Mouse (Mus musculus): ENCODE data around the gene Tmem141.

DNA sequence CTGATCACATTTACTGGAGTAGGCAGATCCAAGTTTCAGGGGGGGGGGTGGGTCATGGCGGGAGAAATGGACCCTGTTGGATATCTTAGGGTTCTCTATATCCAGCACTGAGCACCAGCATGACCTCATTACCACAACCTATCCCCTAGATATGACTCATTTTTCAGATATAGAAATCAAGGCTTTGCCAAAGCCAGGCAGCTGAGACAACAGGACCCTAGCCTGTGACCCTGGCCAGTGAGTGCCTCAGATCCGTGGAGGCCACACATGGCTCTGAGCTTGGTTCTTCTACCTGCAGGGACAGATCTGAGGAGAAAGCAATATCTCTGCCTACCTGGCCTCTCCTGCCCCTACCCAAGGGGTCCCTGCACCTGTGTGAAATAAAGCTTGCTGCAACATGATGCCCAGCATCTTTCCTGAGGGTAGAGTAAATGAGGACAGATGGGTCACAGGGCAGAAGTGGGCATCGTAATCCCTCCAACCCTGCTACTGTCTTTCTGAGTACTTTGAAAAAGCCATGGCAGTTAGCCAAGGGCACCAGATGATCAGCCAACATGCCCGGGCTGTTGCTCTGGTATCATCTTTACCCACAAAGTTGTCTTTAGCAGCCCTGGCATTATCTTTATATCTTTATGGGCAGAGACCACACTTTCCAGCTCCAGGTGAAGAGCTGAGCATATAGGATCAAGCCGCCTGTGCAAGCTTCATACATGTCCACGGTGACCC lies 39.6 kb upstream of the Tmem141 start:
- no peak for TF ChIP-seq GATA1 (IDR thresholded peaks at IDR 0.05; ENCODE audit: borderline replicate concordance, low read length)
- TF ChIP-seq FLI1 (IDR thresholded peaks at IDR 0.05; ENCODE audit: low read length): no peak
